Mouse (Mus musculus) forebrain, embryonic 13.5 days (tissue): ENCODE measurements around the gene Cyb5d2. TPM values are rescaled to one million over a fixed set of nuclear protein-coding genes. Genes with fewer than 3 reads are reported as not detected.

Source experiments
- ATAC-seq: fragments of 200-750 bp; cut with Nextera tagmentation; 2 replicates; pipeline ENCODE4 v1.8.0; 2017
- H3K27ac ChIP-seq: fragments of 300-500 bp; sonication (generic); 2 replicates; pipeline ENCODE4 v1.5.1; 2015; ENCODE audit warnings: inconsistent platforms, mild to moderate bottlenecking, moderate library complexity
- H3K27me3 ChIP-seq: fragments of 300-500 bp; sonication (generic); 2 replicates; pipeline ENCODE4 v1.6.1; 2015; ENCODE audit warnings: mild to moderate bottlenecking, inconsistent platforms
- H3K36me3 ChIP-seq: fragments of 300-500 bp; sonication (generic); 2 replicates; pipeline ENCODE4 v1.6.1; 2015; ENCODE audit warnings: mild to moderate bottlenecking, inconsistent platforms; ENCODE audit not compliant: poor library complexity, severe bottlenecking
- H3K4me1 ChIP-seq: fragments of 300-500 bp; sonication (generic); 2 replicates; pipeline ENCODE4 v1.6.1; 2015; ENCODE audit warnings: inconsistent platforms
- H3K4me2 ChIP-seq: fragments of 300-500 bp; sonication (generic); 2 replicates; pipeline ENCODE4 v1.6.1; 2015; ENCODE audit warnings: inconsistent platforms, mild to moderate bottlenecking, moderate library complexity
- H3K4me3 ChIP-seq: fragments of 300-500 bp; sonication (generic); 2 replicates; pipeline ENCODE4 v1.5.1; 2015; ENCODE audit warnings: mild to moderate bottlenecking, inconsistent platforms
- H3K9ac ChIP-seq: fragments of 300-500 bp; sonication (generic); 2 replicates; pipeline ENCODE4 v1.6.1; 2015; ENCODE audit warnings: mild to moderate bottlenecking, inconsistent platforms
- H3K9me3 ChIP-seq: fragments of 300-500 bp; sonication (generic); replicated peaks from 2 replicates; pipeline ENCODE4 v1.6.1; 2016; ENCODE audit warnings: inconsistent platforms
- WGBS: fragments of 180-500 bp; shearing (Covaris S2); methylation state at CpG from one replicate; pipeline ENCODE4 v1.1.7; 2015; 5-methylcytosine and 5-hydroxymethylcytosine counted together
- polyA plus RNA-seq: library from polyadenylated mRNA; unstranded; fragments of >200 nt; fragmentation: Nextera tagmentation; extraction: Ambion mirVana; gene quantifications from 2 replicates; pipeline ENCODE4 v1.2.1, GENCODE M21; 2015

The Cyb5d2 gene
- polyA plus RNA-seq = 5.9 and 7.3 TPM in 2 replicates

- Histone ChIP-seq H3K9me3 (no peaks in the 10 kb centered on the region), H3K36me3 (no peaks in the 10 kb centered on the region), H3K4me3 (peak within 1 kb of the TSS; percentile 97), H3K4me1 (peaks cover 23% of the 10 kb centered on the region), H3K4me2 (peak within 1 kb of the TSS; percentile 92), H3K9ac (peak within 1 kb of the TSS; percentile 92), H3K27me3 (no peaks in the 10 kb centered on the region), H3K27ac (peak within 1 kb of the TSS; percentile 85)
- WGBS = under 1% methylated on average over 69 of the region's 69 CpGs
- ATAC-seq = peak; percentile 96
Observed at GRCm38 (mm10) chr11:72795455-72796295, at the start of gene Cyb5d2, which contains the start of gene Zzef1. TSS of gene Cyb5d2 (minus strand) at chr11:72796142. TSS of gene Zzef1 (plus strand) at chr11:72796226.

DNA sequence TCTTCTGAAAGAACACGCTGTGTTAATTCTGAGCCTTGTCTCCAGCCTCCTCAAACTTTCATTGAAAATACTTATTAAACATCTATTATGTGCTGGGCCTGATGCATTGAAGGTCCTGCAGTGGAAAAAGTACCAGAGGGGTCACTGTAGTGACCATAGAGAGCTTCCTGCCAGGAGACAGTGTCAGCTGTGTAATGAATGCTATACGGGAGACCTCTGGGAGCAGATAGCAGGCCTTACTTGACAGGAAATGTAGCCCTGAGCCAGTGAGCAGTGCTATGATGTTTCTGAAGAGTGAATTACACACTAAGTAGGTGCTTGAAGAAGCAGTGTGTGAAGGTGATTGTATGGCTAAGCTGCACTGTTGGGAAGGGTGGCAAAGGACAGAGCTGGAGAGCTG is 49.6 kb upstream of the Cyb5d2 start:
- WGBS = 95% methylated on average over 2 of the region's 2 CpGs
- no peak for ATAC-seq
- no peaks in the 10 kb centered on the region for H3K9me3 ChIP-seq
- no peaks in the 10 kb centered on the region for H3K4me1 ChIP-seq
- H3K4me3 ChIP-seq = no peak overlapping the region
- H3K36me3 ChIP-seq = peaks cover 59% of the 10 kb centered on the region
- no peak overlapping the region for H3K27ac ChIP-seq
- no peak overlapping the region for H3K9ac ChIP-seq
- no peak overlapping the region for H3K4me2 ChIP-seq
- H3K27me3 ChIP-seq = no peaks in the 10 kb centered on the region

DNA sequence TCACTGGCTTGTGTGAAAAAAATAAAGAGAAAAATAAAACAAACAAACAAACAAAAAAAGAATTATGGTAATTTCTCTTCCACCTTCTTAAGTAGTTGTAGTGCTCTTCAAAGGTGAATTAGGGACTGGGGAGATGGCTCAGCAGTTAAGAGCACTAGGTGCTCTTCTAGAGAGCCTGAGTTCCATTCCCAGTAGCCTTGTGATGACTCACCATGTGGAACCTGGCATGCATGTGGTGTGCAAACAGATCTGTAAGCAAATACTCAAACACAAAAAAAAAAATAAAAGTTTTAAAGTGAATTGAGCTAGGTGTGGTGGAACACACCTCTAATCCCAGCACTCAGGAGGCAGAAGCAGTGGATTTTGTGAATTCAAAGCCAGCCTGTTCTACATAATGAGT is 47.6 kb upstream of the Cyb5d2 start:
- H3K27me3 ChIP-seq = no peaks in the 10 kb centered on the region
- no peak for ATAC-seq
- H3K27ac ChIP-seq = no peak overlapping the region
- H3K9me3 ChIP-seq = no peaks in the 10 kb centered on the region
- peaks cover 53% of the 10 kb centered on the region for H3K36me3 ChIP-seq
- H3K4me1 ChIP-seq = no peaks in the 10 kb centered on the region
- H3K9ac ChIP-seq = no peak overlapping the region
- no peak overlapping the region for H3K4me3 ChIP-seq
- no peak overlapping the region for H3K4me2 ChIP-seq

GRCm38 (mm10) chr11:72842731-72843130 is 46.8 kb upstream of the Cyb5d2 start:
- no peak overlapping the region for H3K4me3 ChIP-seq
- WGBS = 89% methylated on average over 3 of the region's 3 CpGs
- peaks cover 45% of the 10 kb centered on the region for H3K36me3 ChIP-seq
- no peak for ATAC-seq
- H3K4me1 ChIP-seq = no peaks in the 10 kb centered on the region
- no peak overlapping the region for H3K9ac ChIP-seq
- no peaks in the 10 kb centered on the region for H3K27me3 ChIP-seq
- H3K9me3 ChIP-seq = no peaks in the 10 kb centered on the region
- H3K4me2 ChIP-seq = no peak overlapping the region
- no peak overlapping the region for H3K27ac ChIP-seq

GRCm38 (mm10) chr11:72829869-72830268 is 33.9 kb upstream of the Cyb5d2 start:
- no peak overlapping the region for H3K9ac ChIP-seq
- H3K4me1 ChIP-seq = no peaks in the 10 kb centered on the region
- H3K4me2 ChIP-seq = no peak overlapping the region
- H3K36me3 ChIP-seq = peaks cover 78% of the 10 kb centered on the region
- ATAC-seq = no peak
- WGBS = 96% methylated on average over 3 of the region's 3 CpGs
- H3K27ac ChIP-seq = no peak overlapping the region
- H3K9me3 ChIP-seq = no peaks in the 10 kb centered on the region
- H3K27me3 ChIP-seq = no peaks in the 10 kb centered on the region
- H3K4me3 ChIP-seq = no peak overlapping the region

- WGBS = 90% methylated on average over 7 of the region's 7 CpGs
- Histone ChIP-seq H3K4me1 (no peaks in the 10 kb centered on the region), H3K4me3 (no peak overlapping the region), H3K27me3 (no peaks in the 10 kb centered on the region), H3K9ac (no peak overlapping the region), H3K27ac (no peak overlapping the region), H3K4me2 (no peak overlapping the region), H3K9me3 (no peaks in the 10 kb centered on the region), H3K36me3 (peaks cover 54% of the 10 kb centered on the region)
- no peak for ATAC-seq
Observed at GRCm38 (mm10) chr11:72821041-72821440, 25.1 kb upstream of the Cyb5d2 start.

GRCm38 (mm10) chr11:72818067-72818466 is 22.1 kb upstream of the Cyb5d2 start:
- Histone ChIP-seq H3K4me2 (no peak overlapping the region), H3K4me3 (no peak overlapping the region), H3K27ac (no peak overlapping the region), H3K36me3 (peaks cover 31% of the 10 kb centered on the region), H3K9me3 (no peaks in the 10 kb centered on the region), H3K4me1 (no peaks in the 10 kb centered on the region), H3K27me3 (no peaks in the 10 kb centered on the region), H3K9ac (no peak overlapping the region)
- WGBS = 91% methylated on average over 7 of the region's 7 CpGs
- no peak for ATAC-seq

GRCm38 (mm10) chr11:72816859-72817258 is 20.9 kb upstream of the Cyb5d2 start:
- Histone ChIP-seq H3K27ac (no peak overlapping the region), H3K4me3 (no peak overlapping the region), H3K9me3 (no peaks in the 10 kb centered on the region), H3K9ac (no peak overlapping the region), H3K36me3 (peaks cover 20% of the 10 kb centered on the region), H3K4me1 (no peaks in the 10 kb centered on the region), H3K27me3 (no peaks in the 10 kb centered on the region), H3K4me2 (no peak overlapping the region)
- WGBS = 82% methylated on average over 1 of the region's 1 CpGs
- ATAC-seq = no peak

GRCm38 (mm10) chr11:72814188-72814587 is 18.2 kb upstream of the Cyb5d2 start:
- Histone ChIP-seq H3K9me3 (no peaks in the 10 kb centered on the region), H3K4me3 (no peak overlapping the region), H3K4me1 (no peaks in the 10 kb centered on the region), H3K36me3 (no peaks in the 10 kb centered on the region), H3K4me2 (no peak overlapping the region), H3K27ac (no peak overlapping the region), H3K27me3 (no peaks in the 10 kb centered on the region), H3K9ac (no peak overlapping the region)
- WGBS = 77% methylated on average over 2 of the region's 2 CpGs
- no peak for ATAC-seq

DNA sequence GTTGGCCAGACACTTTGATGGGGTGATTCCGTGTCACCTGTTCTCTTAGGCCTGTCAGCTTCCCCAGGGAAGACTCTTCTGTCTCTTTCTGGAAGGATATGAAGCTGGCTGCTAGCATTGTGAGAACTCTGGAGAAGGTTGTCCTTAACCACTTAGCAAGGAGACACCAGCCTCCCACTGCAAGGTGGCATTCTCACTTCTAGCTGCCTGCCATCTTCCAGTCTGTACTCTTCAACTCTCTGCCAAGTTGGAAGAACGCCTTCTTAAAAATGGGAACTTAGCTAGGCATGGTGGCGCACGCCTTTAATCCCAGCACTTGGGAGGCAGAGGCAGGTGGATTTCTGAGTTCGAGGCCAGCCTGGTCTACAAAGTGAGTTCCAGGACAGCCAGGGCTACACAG is 17.7 kb upstream of the Cyb5d2 start:
- no peaks in the 10 kb centered on the region for H3K27me3 ChIP-seq
- no peak overlapping the region for H3K9ac ChIP-seq
- H3K4me3 ChIP-seq = no peak overlapping the region
- WGBS = 94% methylated on average over 5 of the region's 5 CpGs
- H3K9me3 ChIP-seq = no peaks in the 10 kb centered on the region
- H3K4me2 ChIP-seq = no peak overlapping the region
- no peaks in the 10 kb centered on the region for H3K4me1 ChIP-seq
- ATAC-seq = no peak
- H3K36me3 ChIP-seq = no peaks in the 10 kb centered on the region
- no peak overlapping the region for H3K27ac ChIP-seq

GRCm38 (mm10) chr11:72807992-72808391 is 12.1 kb upstream of the Cyb5d2 start:
- H3K27me3 ChIP-seq = no peaks in the 10 kb centered on the region
- no peak overlapping the region for H3K9ac ChIP-seq
- no peak overlapping the region for H3K4me2 ChIP-seq
- no peaks in the 10 kb centered on the region for H3K36me3 ChIP-seq
- no peak for ATAC-seq
- WGBS = 90% methylated on average over 4 of the region's 4 CpGs
- H3K4me3 ChIP-seq = no peak overlapping the region
- no peaks in the 10 kb centered on the region for H3K9me3 ChIP-seq
- H3K27ac ChIP-seq = no peak overlapping the region
- H3K4me1 ChIP-seq = 0 out of 2 replicates have a peak, but pooled peaks cover 5% of the 10 kb centered on the region

DNA sequence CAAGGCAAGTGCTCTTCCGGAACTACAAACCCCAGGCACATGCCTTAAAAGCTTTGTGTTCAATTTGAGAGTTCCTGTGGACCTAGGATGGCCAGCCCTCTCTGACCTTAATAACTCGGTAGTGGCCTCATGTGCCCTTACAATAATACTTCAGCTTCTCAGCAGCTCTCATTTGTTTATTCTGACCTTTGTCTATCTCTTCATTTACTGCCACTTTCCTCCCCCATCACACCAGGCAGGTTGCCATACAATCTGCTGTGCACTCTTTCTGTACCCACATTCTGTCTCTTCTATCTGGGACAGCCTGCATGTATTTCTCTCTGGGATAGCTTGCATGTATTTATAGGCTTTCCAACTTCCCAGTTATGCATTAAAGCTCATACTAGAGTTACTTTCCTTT is 10.6 kb upstream of the Cyb5d2 start:
- no peak overlapping the region for H3K4me3 ChIP-seq
- no peaks in the 10 kb centered on the region for H3K27me3 ChIP-seq
- H3K36me3 ChIP-seq = no peaks in the 10 kb centered on the region
- H3K9ac ChIP-seq = no peak overlapping the region
- no peak overlapping the region for H3K4me2 ChIP-seq
- WGBS = 75% methylated on average over 2 of the region's 2 CpGs
- H3K27ac ChIP-seq = no peak overlapping the region
- H3K9me3 ChIP-seq = no peaks in the 10 kb centered on the region
- ATAC-seq = no peak
- H3K4me1 ChIP-seq = 0 out of 2 replicates have a peak, but pooled peaks cover 5% of the 10 kb centered on the region

GRCm38 (mm10) chr11:72805232-72805631 is 9.3 kb upstream of the Cyb5d2 start:
- Histone ChIP-seq H3K9ac (no peak overlapping the region), H3K4me1 (0 out of 2 replicates have a peak, but pooled peaks cover 5% of the 10 kb centered on the region), H3K27me3 (no peaks in the 10 kb centered on the region), H3K36me3 (no peaks in the 10 kb centered on the region), H3K27ac (no peak overlapping the region), H3K9me3 (no peaks in the 10 kb centered on the region), H3K4me2 (no peak overlapping the region), H3K4me3 (no peak overlapping the region)
- 88% methylated on average over 3 of the region's 3 CpGs for WGBS
- ATAC-seq = no peak
